Mouse (Mus musculus) kidney, embryonic 15.5 days (tissue): ENCODE data around the gene Ints1. TPM values are rescaled to one million over a fixed set of nuclear protein-coding genes. Genes with fewer than 3 reads are reported as not detected.

ENCODE experiments used
- ATAC-seq: fragments of 200-750 bp; cut with Nextera tagmentation; replicated peaks from 2 replicates; pipeline ENCODE4 v1.8.0; 2017; ENCODE audit warnings: moderate TSS enrichment; ENCODE audit not compliant: low FRiP score
- H3K27ac ChIP-seq: fragments of 300-500 bp; sonication (generic); 2 replicates; pipeline ENCODE4 v1.5.1; 2015; ENCODE audit warnings: mild to moderate bottlenecking, inconsistent platforms
- H3K27me3 ChIP-seq: fragments of 300-500 bp; sonication (generic); 2 replicates; pipeline ENCODE4 v1.6.1; 2015; ENCODE audit warnings: inconsistent platforms
- H3K36me3 ChIP-seq: fragments of 300-500 bp; sonication (generic); 2 replicates; pipeline ENCODE4 v1.6.1; 2015; ENCODE audit warnings: inconsistent platforms
- H3K4me1 ChIP-seq: fragments of 300-500 bp; sonication (generic); 2 replicates; pipeline ENCODE4 v1.6.1; 2015; ENCODE audit warnings: inconsistent platforms
- H3K4me2 ChIP-seq: fragments of 300-500 bp; sonication (generic); 2 replicates; pipeline ENCODE4 v1.6.1; 2015; ENCODE audit warnings: moderate library complexity, mild to moderate bottlenecking, inconsistent platforms
- H3K4me3 ChIP-seq: fragments of 300-500 bp; sonication (generic); replicated peaks from 2 replicates; pipeline ENCODE4 v1.5.1; 2015; ENCODE audit warnings: mild to moderate bottlenecking, inconsistent platforms
- H3K9ac ChIP-seq: fragments of 300-500 bp; sonication (generic); 2 replicates; pipeline ENCODE4 v1.6.1; 2015; ENCODE audit warnings: mild to moderate bottlenecking, inconsistent platforms
- H3K9me3 ChIP-seq: fragments of 300-500 bp; sonication (generic); replicated peaks from 2 replicates; pipeline ENCODE4 v1.6.1; 2016; ENCODE audit warnings: inconsistent platforms
- WGBS: fragments of 180-500 bp; shearing (Covaris S2); methylation state at CpG from one replicate; pipeline ENCODE4 v1.1.7; 2015; ENCODE audit warnings: mixed read lengths; 5-methylcytosine and 5-hydroxymethylcytosine counted together
- polyA plus RNA-seq: library from polyadenylated mRNA; unstranded; fragments of >200 nt; fragmentation: Nextera tagmentation; extraction: Ambion mirVana; gene quantifications from 2 replicates; pipeline ENCODE4 v1.2.1, GENCODE M21; 2015

Gene Ints1
- polyA plus RNA-seq, 1 experiment from 2014 or later: 27.7 TPM

DNA sequence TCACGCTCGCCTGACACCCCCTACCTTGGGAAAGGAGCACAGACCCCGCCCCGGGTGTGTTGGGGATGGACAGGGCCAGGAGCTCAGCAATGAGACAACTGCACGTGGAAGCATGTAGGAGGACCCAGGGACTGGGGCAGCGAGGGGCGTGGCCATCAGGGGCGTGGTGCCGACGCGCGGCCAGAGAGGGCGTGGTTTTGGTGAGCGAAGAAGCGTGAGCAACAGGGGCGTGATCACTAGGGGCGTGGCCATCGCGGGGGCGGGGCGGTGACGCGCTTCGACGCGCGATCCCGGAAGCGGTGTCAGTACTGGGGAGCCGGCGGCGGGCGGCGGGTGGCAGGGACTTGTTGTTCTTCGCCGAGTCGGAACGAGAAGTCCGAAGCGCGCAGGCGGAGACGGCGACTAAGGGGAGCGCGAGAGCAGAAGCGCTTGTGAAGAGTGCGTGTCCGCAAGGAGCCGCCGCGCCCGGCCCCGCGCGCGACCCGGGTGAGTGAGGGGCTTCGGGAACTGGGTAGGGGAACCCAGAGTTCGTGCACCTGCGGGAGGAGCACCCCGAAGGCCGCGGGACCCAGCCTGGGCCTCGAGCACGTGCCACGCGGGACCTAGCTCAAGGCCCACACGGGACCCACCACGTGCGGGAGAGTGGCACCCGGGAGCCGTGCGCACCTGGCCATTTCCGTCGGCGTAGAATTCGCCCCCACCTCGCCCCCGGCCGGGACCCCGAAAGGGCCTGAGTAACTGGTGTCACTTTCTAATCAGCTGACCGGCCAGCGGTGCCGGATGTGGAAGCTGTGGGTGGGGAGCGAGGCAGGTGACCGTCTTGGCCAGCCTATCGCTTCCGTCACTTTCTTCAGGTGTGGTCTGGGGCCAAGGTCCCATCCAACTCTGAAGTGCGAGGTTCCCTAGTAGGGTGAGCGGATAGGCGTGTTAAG is 16.0 kb upstream of the Ints1 start, which contains the start of gene Mafk:
Mafk (plus strand) TSS at position 287 of the 932 bp plus-strand sequence.
- Histone ChIP-seq H3K27me3 (no peaks in the 10 kb centered on the region), H3K4me3 (peak within 1 kb of the TSS; percentile 86), H3K4me1 (peaks cover 47% of the 10 kb centered on the region), H3K27ac (peak within 1 kb of the TSS; percentile 82), H3K4me2 (peak within 1 kb of the TSS; percentile 100), H3K9ac (peak within 1 kb of the TSS; percentile 72), H3K36me3 (no peaks in the 10 kb centered on the region), H3K9me3 (no peaks in the 10 kb centered on the region)
- WGBS: under 1% methylated on average over 92 of the region's 92 CpGs
- ATAC-seq: peak; percentile 90

DNA sequence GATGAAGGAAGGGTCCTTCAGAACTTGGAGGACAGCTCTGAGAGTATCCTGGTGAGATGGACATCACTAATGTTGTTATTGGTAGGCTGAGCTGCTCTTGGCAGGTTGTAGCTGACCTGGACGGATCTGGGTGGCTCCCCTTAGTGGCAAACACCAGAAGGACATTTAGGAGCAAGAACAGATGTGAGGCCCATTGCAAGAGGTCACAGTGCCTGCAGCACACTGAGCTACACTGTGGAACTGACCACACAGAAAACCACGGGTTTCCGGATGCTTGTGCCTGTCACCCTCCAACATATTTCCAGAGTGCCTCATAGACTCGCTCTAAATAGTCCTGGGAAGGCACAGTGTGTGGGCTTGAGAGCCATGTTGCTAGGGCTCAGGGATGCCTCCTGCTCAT is 14.0 kb upstream of the Ints1 start:
- Histone ChIP-seq H3K27ac (no peak overlapping the region), H3K9me3 (no peaks in the 10 kb centered on the region), H3K36me3 (no peaks in the 10 kb centered on the region), H3K4me1 (peaks cover 32% of the 10 kb centered on the region), H3K4me3 (no peak overlapping the region), H3K27me3 (no peaks in the 10 kb centered on the region), H3K4me2 (no peak overlapping the region), H3K9ac (no peak overlapping the region)
- no peak for ATAC-seq
- 54% methylated on average over 4 of the region's 4 CpGs for WGBS

GRCm38 (mm10) chr5:139781406-139781805 is 5.9 kb upstream of the Ints1 start:
- no peaks in the 10 kb centered on the region for H3K9me3 ChIP-seq
- WGBS: 52% methylated on average over 8 of the region's 8 CpGs
- H3K4me3 ChIP-seq: no peak overlapping the region
- no peak overlapping the region for H3K4me2 ChIP-seq
- no peaks in the 10 kb centered on the region for H3K36me3 ChIP-seq
- ATAC-seq: no peak
- H3K4me1 ChIP-seq: no peaks in the 10 kb centered on the region
- H3K27ac ChIP-seq: no peak overlapping the region
- no peaks in the 10 kb centered on the region for H3K27me3 ChIP-seq
- no peak overlapping the region for H3K9ac ChIP-seq

- 85% methylated on average over 5 of the region's 5 CpGs for WGBS
- H3K27ac ChIP-seq: no peak overlapping the region
- no peak overlapping the region for H3K9ac ChIP-seq
- no peak overlapping the region for H3K4me3 ChIP-seq
- H3K9me3 ChIP-seq: no peaks in the 10 kb centered on the region
- peaks cover 22% of the 10 kb centered on the region for H3K36me3 ChIP-seq
- H3K4me1 ChIP-seq: peaks cover 14% of the 10 kb centered on the region
- ATAC-seq: no peak
- no peak overlapping the region for H3K4me2 ChIP-seq
- H3K27me3 ChIP-seq: no peaks in the 10 kb centered on the region
These were observed 1.5 kb upstream of the Ints1 start for GRCm38 (mm10) chr5:139776966-139777365.

GRCm38 (mm10) chr5:139768216-139768615 is 7.3 kb downstream of the Ints1 start:
- H3K4me2 ChIP-seq: no peak overlapping the region
- no peak overlapping the region for H3K9ac ChIP-seq
- H3K9me3 ChIP-seq: no peaks in the 10 kb centered on the region
- H3K4me1 ChIP-seq: no peaks in the 10 kb centered on the region
- peaks cover 100% of the 10 kb centered on the region for H3K36me3 ChIP-seq
- no peak overlapping the region for H3K27ac ChIP-seq
- no peaks in the 10 kb centered on the region for H3K27me3 ChIP-seq
- no peak for ATAC-seq
- H3K4me3 ChIP-seq: no peak overlapping the region
- 97% methylated on average over 8 of the region's 8 CpGs for WGBS

- Histone ChIP-seq H3K27ac (no peak overlapping the region), H3K4me2 (no peak overlapping the region), H3K36me3 (peaks cover 100% of the 10 kb centered on the region), H3K9me3 (no peaks in the 10 kb centered on the region), H3K4me1 (no peaks in the 10 kb centered on the region), H3K27me3 (no peaks in the 10 kb centered on the region), H3K4me3 (no peak overlapping the region), H3K9ac (no peak overlapping the region)
- no peak for ATAC-seq
- WGBS: 72% methylated on average over 11 of the region's 11 CpGs
These were observed 11.2 kb downstream of the Ints1 start for GRCm38 (mm10) chr5:139764296-139764695.

- H3K27me3 ChIP-seq: no peaks in the 10 kb centered on the region
- no peaks in the 10 kb centered on the region for H3K4me1 ChIP-seq
- no peak for ATAC-seq
- no peak overlapping the region for H3K9ac ChIP-seq
- H3K4me2 ChIP-seq: no peak overlapping the region
- H3K4me3 ChIP-seq: no peak overlapping the region
- 88% methylated on average over 16 of the region's 16 CpGs for WGBS
- peaks cover 98% of the 10 kb centered on the region for H3K36me3 ChIP-seq
- H3K9me3 ChIP-seq: no peaks in the 10 kb centered on the region
- no peak overlapping the region for H3K27ac ChIP-seq
These were observed 17.4 kb downstream of the Ints1 start for GRCm38 (mm10) chr5:139758096-139758495.

DNA sequence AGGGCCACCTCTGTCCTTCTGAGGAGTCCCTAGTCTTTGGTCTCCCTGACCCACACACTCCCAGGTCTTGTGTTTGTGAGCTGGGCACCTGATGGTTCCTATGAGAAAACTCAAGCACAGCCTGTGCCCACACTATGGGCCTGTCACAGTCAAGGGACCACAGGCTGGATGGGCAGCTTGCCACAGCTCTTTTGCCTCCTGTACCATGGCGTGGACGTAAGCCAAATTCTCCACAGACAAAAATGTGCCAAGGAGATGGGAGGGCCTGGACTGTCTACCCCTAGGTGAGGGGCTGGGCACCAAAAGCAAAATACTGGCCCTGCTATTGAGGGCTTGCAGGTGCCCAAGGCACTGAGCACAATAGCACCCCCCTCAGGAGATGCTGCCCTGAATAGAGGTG is 18.9 kb downstream of the Ints1 start:
- WGBS: 91% methylated on average over 2 of the region's 2 CpGs
- Histone ChIP-seq H3K36me3 (peaks cover 97% of the 10 kb centered on the region), H3K4me1 (no peaks in the 10 kb centered on the region), H3K9me3 (no peaks in the 10 kb centered on the region), H3K4me3 (no peak overlapping the region), H3K27ac (no peak overlapping the region), H3K27me3 (no peaks in the 10 kb centered on the region), H3K4me2 (no peak overlapping the region), H3K9ac (no peak overlapping the region)
- no peak for ATAC-seq

DNA sequence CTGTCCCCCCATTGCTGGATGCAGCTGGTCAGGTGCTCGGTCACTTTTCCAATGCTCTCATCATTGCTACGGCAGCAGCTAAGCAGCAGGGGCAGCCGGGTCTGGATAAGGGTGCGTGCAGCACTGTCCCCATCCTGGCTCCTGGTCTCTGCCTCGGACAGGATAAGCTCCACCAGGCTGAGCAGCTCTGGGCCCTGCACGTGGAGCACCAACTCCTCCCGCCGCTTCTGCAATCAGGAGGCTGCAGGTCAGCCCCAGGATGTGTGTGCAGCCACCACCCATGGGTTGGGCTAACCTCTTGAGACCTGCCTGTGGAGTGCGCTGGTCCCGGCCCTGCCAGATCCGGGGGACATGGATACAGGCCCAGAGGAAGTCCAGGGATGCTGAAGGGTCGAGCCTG is 19.3 kb downstream of the Ints1 start:
- no peaks in the 10 kb centered on the region for H3K4me1 ChIP-seq
- ATAC-seq: no peak
- no peak overlapping the region for H3K4me3 ChIP-seq
- H3K27ac ChIP-seq: no peak overlapping the region
- H3K9me3 ChIP-seq: no peaks in the 10 kb centered on the region
- H3K36me3 ChIP-seq: peaks cover 97% of the 10 kb centered on the region
- no peaks in the 10 kb centered on the region for H3K27me3 ChIP-seq
- WGBS: 89% methylated on average over 12 of the region's 12 CpGs
- H3K4me2 ChIP-seq: no peak overlapping the region
- no peak overlapping the region for H3K9ac ChIP-seq

- H3K27ac ChIP-seq: no peak overlapping the region
- peaks cover 94% of the 10 kb centered on the region for H3K36me3 ChIP-seq
- H3K9ac ChIP-seq: no peak overlapping the region
- H3K4me2 ChIP-seq: no peak overlapping the region
- no peaks in the 10 kb centered on the region for H3K4me1 ChIP-seq
- H3K27me3 ChIP-seq: no peaks in the 10 kb centered on the region
- H3K4me3 ChIP-seq: no peak overlapping the region
- H3K9me3 ChIP-seq: no peaks in the 10 kb centered on the region
- ATAC-seq: no peak
- 29% methylated on average over 12 of the region's 12 CpGs for WGBS
These were observed 20.7 kb downstream of the Ints1 start for GRCm38 (mm10) chr5:139754753-139755152.

- no peaks in the 10 kb centered on the region; the same call in 1 of the 2 replicates for H3K27me3 ChIP-seq
- no peak for ATAC-seq
- H3K27ac ChIP-seq: no peak overlapping the region
- H3K36me3 ChIP-seq: peaks cover 53% of the 10 kb centered on the region
- H3K4me3 ChIP-seq: no peak overlapping the region
- H3K4me2 ChIP-seq: no peak overlapping the region
- no peaks in the 10 kb centered on the region for H3K4me1 ChIP-seq
- no peak overlapping the region for H3K9ac ChIP-seq
- H3K9me3 ChIP-seq: no peaks in the 10 kb centered on the region
These were observed 24.9 kb downstream of the Ints1 start for GRCm38 (mm10) chr5:139750535-139750934.

GRCm38 (mm10) chr5:139749413-139750125 is 25.9 kb downstream of the Ints1 start:
- WGBS: 82% methylated on average over 16 of the region's 16 CpGs
- no peak overlapping the region for H3K4me3 ChIP-seq
- H3K9ac ChIP-seq: no peak overlapping the region
- no peak overlapping the region for H3K4me2 ChIP-seq
- no peak overlapping the region for H3K27ac ChIP-seq
- ATAC-seq: no peak
- H3K36me3 ChIP-seq: peaks cover 44% of the 10 kb centered on the region
- H3K27me3 ChIP-seq: no peaks in the 10 kb centered on the region; the same call in 1 of the 2 replicates
- H3K9me3 ChIP-seq: no peaks in the 10 kb centered on the region
- H3K4me1 ChIP-seq: no peaks in the 10 kb centered on the region
